Mouse (Mus musculus): Measurements from ENCODE around the gene Map3k13. TPM values are rescaled to one million over a fixed set of nuclear protein-coding genes. Genes with fewer than 3 reads are reported as not detected.
A peak's percentile ranks its signal among the peaks of the same experiment; 100 is the strongest.

Gene Map3k13
- polyA plus RNA-seq, 1 experiment from 2014 or later = 1.2 TPM

- Histone ChIP-seq H3K36me3 (ENCODE audit: control insufficient read depth, insufficient read depth, low read length) (no peaks in the 10 kb centered on the region), H3K27ac (ENCODE audit: low read depth, low read length) (no peak overlapping the region), H3K4me2 (replicated peaks; ENCODE audit: low read depth, low read length) (no peak overlapping the region), H3K27me3 (ENCODE audit: control insufficient read depth, insufficient read depth, low read length) (no peaks in the 10 kb centered on the region), H3K4me1 (ENCODE audit: control insufficient read depth, insufficient read depth, low read length) (peaks cover 1% of the 10 kb centered on the region; the same call in 1 of the 2 replicates), H3K9me3 (ENCODE audit: control insufficient read depth, low read length) (no peaks in the 10 kb centered on the region), H3K9ac (ENCODE audit: low read depth, low read length) (no peak overlapping the region), H3K4me3 (ENCODE audit: low read length) (no peak overlapping the region)
- no peak for ATAC-seq (ENCODE audit: low FRiP score, low TSS enrichment)
- WGBS = 64% methylated on average over 2 of the region's 2 CpGs
Observed at GRCm38 (mm10) chr16:21782807-21783206, 11.3 kb upstream of the Map3k13 start.

- ATAC-seq (ENCODE audit: low FRiP score, low TSS enrichment) = no peak
- Histone ChIP-seq H3K4me1 (ENCODE audit: control insufficient read depth, insufficient read depth, low read length) (peaks cover 6% of the 10 kb centered on the region; the same call in 1 of the 2 replicates), H3K4me3 (ENCODE audit: low read length) (no peak overlapping the region), H3K27me3 (ENCODE audit: control insufficient read depth, insufficient read depth, low read length) (no peaks in the 10 kb centered on the region), H3K4me2 (replicated peaks; ENCODE audit: low read depth, low read length) (no peak overlapping the region), H3K9ac (ENCODE audit: low read depth, low read length) (no peak overlapping the region), H3K36me3 (ENCODE audit: control insufficient read depth, insufficient read depth, low read length) (no peaks in the 10 kb centered on the region), H3K27ac (ENCODE audit: low read depth, low read length) (no peak overlapping the region), H3K9me3 (ENCODE audit: control insufficient read depth, low read length) (no peaks in the 10 kb centered on the region)
- 87% methylated on average over 4 of the region's 4 CpGs for WGBS
Observed at GRCm38 (mm10) chr16:21785000-21785399, 9.1 kb upstream of the Map3k13 start.

GRCm38 (mm10) chr16:21786317-21786716 is 7.8 kb upstream of the Map3k13 start:
- WGBS = 88% methylated on average over 8 of the region's 8 CpGs
- Histone ChIP-seq H3K4me1 (ENCODE audit: control insufficient read depth, insufficient read depth, low read length) (peaks cover 6% of the 10 kb centered on the region; the same call in 1 of the 2 replicates), H3K4me3 (ENCODE audit: low read length) (no peak overlapping the region), H3K36me3 (ENCODE audit: control insufficient read depth, insufficient read depth, low read length) (no peaks in the 10 kb centered on the region), H3K4me2 (replicated peaks; ENCODE audit: low read depth, low read length) (no peak overlapping the region), H3K9me3 (ENCODE audit: control insufficient read depth, low read length) (no peaks in the 10 kb centered on the region), H3K27me3 (ENCODE audit: control insufficient read depth, insufficient read depth, low read length) (no peaks in the 10 kb centered on the region), H3K27ac (ENCODE audit: low read depth, low read length) (no peak overlapping the region), H3K9ac (ENCODE audit: low read depth, low read length) (no peak overlapping the region)
- ATAC-seq (ENCODE audit: low FRiP score, low TSS enrichment) = no peak

- WGBS = 8% methylated on average over 28 of the region's 28 CpGs
- Histone ChIP-seq H3K36me3 (ENCODE audit: control insufficient read depth, insufficient read depth, low read length) (no peaks in the 10 kb centered on the region), H3K27me3 (ENCODE audit: control insufficient read depth, insufficient read depth, low read length) (no peaks in the 10 kb centered on the region), H3K27ac (ENCODE audit: low read depth, low read length) (no peak within 1 kb of the TSS), H3K9me3 (ENCODE audit: control insufficient read depth, low read length) (no peaks in the 10 kb centered on the region), H3K4me1 (ENCODE audit: control insufficient read depth, insufficient read depth, low read length) (peaks cover 6% of the 10 kb centered on the region; the same call in 1 of the 2 replicates), H3K9ac (ENCODE audit: low read depth, low read length) (peak within 1 kb of the TSS; percentile 35; the same call in 1 of the 2 replicates), H3K4me3 (ENCODE audit: low read length) (peak within 1 kb of the TSS; percentile 37), H3K4me2 (replicated peaks; ENCODE audit: low read depth, low read length) (peak within 1 kb of the TSS; percentile 48)
- peak; percentile 93 for ATAC-seq (ENCODE audit: low FRiP score, low TSS enrichment)
Observed at GRCm38 (mm10) chr16:21787516-21788353, 6.4 kb upstream of the Map3k13 start, which contains the start of gene Ehhadh. Ehhadh (minus strand) TSS chr16:21787807.

- Histone ChIP-seq H3K9me3 (ENCODE audit: control insufficient read depth, low read length) (no peaks in the 10 kb centered on the region), H3K4me3 (ENCODE audit: low read length) (no peak overlapping the region), H3K9ac (ENCODE audit: low read depth, low read length) (no peak overlapping the region), H3K36me3 (ENCODE audit: control insufficient read depth, insufficient read depth, low read length) (no peaks in the 10 kb centered on the region), H3K27me3 (ENCODE audit: control insufficient read depth, insufficient read depth, low read length) (no peaks in the 10 kb centered on the region), H3K27ac (ENCODE audit: low read depth, low read length) (no peak overlapping the region), H3K4me2 (replicated peaks; ENCODE audit: low read depth, low read length) (no peak overlapping the region), H3K4me1 (ENCODE audit: control insufficient read depth, insufficient read depth, low read length) (peaks cover 6% of the 10 kb centered on the region; the same call in 1 of the 2 replicates)
- ATAC-seq (ENCODE audit: low FRiP score, low TSS enrichment) = no peak
- 58% methylated on average over 3 of the region's 3 CpGs for WGBS
Observed at GRCm38 (mm10) chr16:21788581-21788980, 5.6 kb upstream of the Map3k13 start.

GRCm38 (mm10) chr16:21789180-21789579 is 5.0 kb upstream of the Map3k13 start:
- Histone ChIP-seq H3K4me3 (ENCODE audit: low read length) (no peak overlapping the region), H3K4me1 (ENCODE audit: control insufficient read depth, insufficient read depth, low read length) (peaks cover 6% of the 10 kb centered on the region; the same call in 1 of the 2 replicates), H3K27me3 (ENCODE audit: control insufficient read depth, insufficient read depth, low read length) (no peaks in the 10 kb centered on the region), H3K36me3 (ENCODE audit: control insufficient read depth, insufficient read depth, low read length) (no peaks in the 10 kb centered on the region), H3K4me2 (replicated peaks; ENCODE audit: low read depth, low read length) (no peak overlapping the region), H3K9me3 (ENCODE audit: control insufficient read depth, low read length) (no peaks in the 10 kb centered on the region), H3K9ac (ENCODE audit: low read depth, low read length) (no peak overlapping the region), H3K27ac (ENCODE audit: low read depth, low read length) (no peak overlapping the region)
- no peak for ATAC-seq (ENCODE audit: low FRiP score, low TSS enrichment)
- 60% methylated on average over 2 of the region's 2 CpGs for WGBS

- H3K4me3 ChIP-seq (ENCODE audit: low read length) = no peak overlapping the region
- H3K9ac ChIP-seq (ENCODE audit: low read depth, low read length) = no peak overlapping the region
- H3K4me2 ChIP-seq (replicated peaks; ENCODE audit: low read depth, low read length) = no peak overlapping the region
- no peak for ATAC-seq (ENCODE audit: low FRiP score, low TSS enrichment)
- no peaks in the 10 kb centered on the region for H3K27me3 ChIP-seq (ENCODE audit: control insufficient read depth, insufficient read depth, low read length)
- no peaks in the 10 kb centered on the region for H3K36me3 ChIP-seq (ENCODE audit: control insufficient read depth, insufficient read depth, low read length)
- no peaks in the 10 kb centered on the region for H3K9me3 ChIP-seq (ENCODE audit: control insufficient read depth, low read length)
- peaks cover 10% of the 10 kb centered on the region; the same call in 1 of the 2 replicates for H3K4me1 ChIP-seq (ENCODE audit: control insufficient read depth, insufficient read depth, low read length)
- H3K27ac ChIP-seq (ENCODE audit: low read depth, low read length) = no peak overlapping the region
- 4% methylated on average over 1 of the region's 1 CpGs for WGBS
Observed at GRCm38 (mm10) chr16:21790469-21790868, 3.7 kb upstream of the Map3k13 start.

GRCm38 (mm10) chr16:21791779-21792178 is 2.4 kb upstream of the Map3k13 start:
- ATAC-seq (ENCODE audit: low FRiP score, low TSS enrichment) = no peak
- Histone ChIP-seq H3K9ac (ENCODE audit: low read depth, low read length) (no peak overlapping the region), H3K27me3 (ENCODE audit: control insufficient read depth, insufficient read depth, low read length) (no peaks in the 10 kb centered on the region), H3K27ac (ENCODE audit: low read depth, low read length) (no peak overlapping the region), H3K9me3 (ENCODE audit: control insufficient read depth, low read length) (no peaks in the 10 kb centered on the region), H3K36me3 (ENCODE audit: control insufficient read depth, insufficient read depth, low read length) (no peaks in the 10 kb centered on the region), H3K4me1 (ENCODE audit: control insufficient read depth, insufficient read depth, low read length) (peaks cover 10% of the 10 kb centered on the region; the same call in 1 of the 2 replicates), H3K4me3 (ENCODE audit: low read length) (no peak overlapping the region), H3K4me2 (replicated peaks; ENCODE audit: low read depth, low read length) (no peak overlapping the region)
- 67% methylated on average over 3 of the region's 3 CpGs for WGBS
